Mouse (Mus musculus): ENCODE data around the gene Hacd3.

DNA sequence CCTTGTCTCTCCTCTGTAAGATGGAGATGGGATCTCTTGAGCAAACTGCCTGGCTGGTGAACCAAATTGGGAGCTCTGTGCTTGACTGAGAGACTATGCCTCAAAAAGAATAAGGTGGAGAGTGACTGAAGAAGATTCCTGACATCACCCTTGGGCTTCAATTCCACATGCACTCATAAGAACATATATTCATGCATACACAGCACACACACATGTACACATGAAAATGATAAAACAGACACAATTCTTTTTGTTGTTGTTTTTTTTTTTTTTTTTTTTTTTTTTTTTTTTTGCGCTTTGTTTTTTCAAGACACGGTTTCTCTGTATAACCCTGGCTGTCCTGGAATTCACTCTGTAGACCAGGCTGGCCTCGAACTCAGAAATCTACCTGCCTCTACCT lies 64.2 kb downstream of the Hacd3 start:
- no peak for TF ChIP-seq CTCF (IDR thresholded peaks at IDR 0.05; ENCODE audit: low read depth)
- TF ChIP-seq EP300 (IDR thresholded peaks at IDR 0.05; ENCODE audit: low read depth) = no peak

Data from heart, postnatal 0 days (tissue).